Mouse (Mus musculus) kidney, adult 9 months (tissue): ENCODE data around the gene Fbh1.

Experiments used
- DNase-seq: peaks from one replicate; pipeline ENCODE4 v3.0.0; 2022

Gene Fbh1

GRCm38 (mm10) chr2:11718573-11718972 lies 58.8 kb downstream of the Fbh1 start:
- DNase-seq = no peak

- DNase-seq = no peak
Observed at GRCm38 (mm10) chr2:11714535-11714934, 62.8 kb downstream of the Fbh1 start.

GRCm38 (mm10) chr2:11713021-11713420 lies 64.4 kb downstream of the Fbh1 start:
- DNase-seq = peak; percentile 85

GRCm38 (mm10) chr2:11712483-11712990 lies 64.8 kb downstream of the Fbh1 start:
- no peak for DNase-seq

- peak; percentile 44 for DNase-seq
Observed at GRCm38 (mm10) chr2:11710101-11710500, 67.3 kb downstream of the Fbh1 start.

- no peak for DNase-seq
Observed at GRCm38 (mm10) chr2:11708538-11708937, 68.8 kb downstream of the Fbh1 start.

- DNase-seq = peak; percentile 37
Observed at GRCm38 (mm10) chr2:11706746-11707065, 70.7 kb downstream of the Fbh1 start.

GRCm38 (mm10) chr2:11706030-11706745 lies 71.2 kb downstream of the Fbh1 start:
- DNase-seq = peak; percentile 30

GRCm38 (mm10) chr2:11705201-11706025 lies 72.0 kb downstream of the Fbh1 start, which contains the start of gene Il15ra:
Gene Il15ra (plus strand): TSS chr2:11705290.
- DNase-seq = peak; percentile 95

- no peak for DNase-seq
Observed at GRCm38 (mm10) chr2:11699905-11700304, 77.5 kb downstream of the Fbh1 start.

GRCm38 (mm10) chr2:11698994-11699393 lies 78.4 kb downstream of the Fbh1 start:
- peak; percentile 89 for DNase-seq

GRCm38 (mm10) chr2:11695867-11696266 lies 81.5 kb downstream of the Fbh1 start:
- peak; percentile 74 for DNase-seq

- peak; percentile 73 for DNase-seq
Observed at GRCm38 (mm10) chr2:11694104-11694503, 83.3 kb downstream of the Fbh1 start.

- no peak for DNase-seq
Observed at GRCm38 (mm10) chr2:11693352-11693751, 84.0 kb downstream of the Fbh1 start.
